Mouse (Mus musculus): Measurements from ENCODE around the gene Cstb. TPM values are rescaled to one million over a fixed set of nuclear protein-coding genes. Genes with fewer than 3 reads are reported as not detected.
A peak's percentile ranks its signal among the peaks of the same experiment; 100 is the strongest.
"Not testable (repeated sequence)": the region's sequence is repeated elsewhere in the genome, so short reads cannot be mapped to it uniquely, and the experiment has no call there.

The Cstb gene
- polyA plus RNA-seq, 1 experiment from 2014 or later = 273 TPM

- Histone ChIP-seq H3K4me1 (peaks cover 12% of the 10 kb centered on the region; the same call in 1 of the 2 replicates), H3K4me3 (replicated peaks) (no peak overlapping the region), H3K9ac (no peak overlapping the region), H3K9me3 (replicated peaks) (no peaks in the 10 kb centered on the region), H3K27ac (replicated peaks) (no peak overlapping the region), H3K4me2 (replicated peaks) (no peak overlapping the region), H3K27me3 (no peaks in the 10 kb centered on the region), H3K36me3 (peaks cover 50% of the 10 kb centered on the region)
- 46% methylated on average over 17 of the region's 17 CpGs for WGBS
- peak; percentile 13; the same call in 1 of the 2 replicates for ATAC-seq (ENCODE audit: insufficient number of reproducible peaks, low FRiP score, low TSS enrichment, low read depth)
Measured at GRCm38 (mm10) chr10:78399090-78399657, 26.3 kb upstream of the Cstb start.

GRCm38 (mm10) chr10:78401127-78401526, 24.3 kb upstream of the Cstb start:
- Histone ChIP-seq H3K4me1 (peaks cover 11% of the 10 kb centered on the region; the same call in 1 of the 2 replicates), H3K4me2 (replicated peaks) (no peak overlapping the region), H3K4me3 (replicated peaks) (no peak overlapping the region), H3K36me3 (peaks cover 68% of the 10 kb centered on the region), H3K9me3 (replicated peaks) (no peaks in the 10 kb centered on the region), H3K9ac (no peak overlapping the region), H3K27me3 (no peaks in the 10 kb centered on the region), H3K27ac (replicated peaks) (no peak overlapping the region)
- 81% methylated on average over 2 of the region's 2 CpGs for WGBS
- no peak for ATAC-seq (ENCODE audit: insufficient number of reproducible peaks, low FRiP score, low TSS enrichment, low read depth)

- no peak overlapping the region for H3K4me3 ChIP-seq (replicated peaks)
- peaks cover 81% of the 10 kb centered on the region for H3K36me3 ChIP-seq
- H3K27me3 ChIP-seq = no peaks in the 10 kb centered on the region
- 0 out of 2 replicates have a peak, but pooled peaks cover 7% of the 10 kb centered on the region for H3K4me1 ChIP-seq
- no peaks in the 10 kb centered on the region for H3K9me3 ChIP-seq (replicated peaks)
- ATAC-seq (ENCODE audit: insufficient number of reproducible peaks, low FRiP score, low TSS enrichment, low read depth) = no peak
- no peak overlapping the region for H3K4me2 ChIP-seq (replicated peaks)
- no peak overlapping the region for H3K27ac ChIP-seq (replicated peaks)
- 92% methylated on average over 14 of the region's 14 CpGs for WGBS
- no peak overlapping the region for H3K9ac ChIP-seq
Measured at GRCm38 (mm10) chr10:78402301-78402922, 23.1 kb upstream of the Cstb start.

GRCm38 (mm10) chr10:78406152-78406551, 19.3 kb upstream of the Cstb start:
- WGBS = 88% methylated on average over 6 of the region's 6 CpGs
- Histone ChIP-seq H3K4me3 (replicated peaks) (no peak overlapping the region), H3K4me2 (replicated peaks) (no peak overlapping the region), H3K9me3 (replicated peaks) (no peaks in the 10 kb centered on the region), H3K27ac (replicated peaks) (no peak overlapping the region), H3K27me3 (no peaks in the 10 kb centered on the region), H3K4me1 (peaks cover under 1% of the 10 kb centered on the region; the same call in 1 of the 2 replicates), H3K9ac (no peak overlapping the region), H3K36me3 (peaks cover 96% of the 10 kb centered on the region)
- ATAC-seq (ENCODE audit: insufficient number of reproducible peaks, low FRiP score, low TSS enrichment, low read depth) = no peak

GRCm38 (mm10) chr10:78407132-78407531, 18.3 kb upstream of the Cstb start:
- no peak for ATAC-seq (ENCODE audit: insufficient number of reproducible peaks, low FRiP score, low TSS enrichment, low read depth)
- Histone ChIP-seq H3K9ac (no peak overlapping the region), H3K27ac (replicated peaks) (no peak overlapping the region), H3K9me3 (replicated peaks) (no peaks in the 10 kb centered on the region), H3K4me2 (replicated peaks) (no peak overlapping the region), H3K36me3 (peaks cover 86% of the 10 kb centered on the region), H3K27me3 (no peaks in the 10 kb centered on the region), H3K4me3 (replicated peaks) (no peak overlapping the region), H3K4me1 (peaks cover 9% of the 10 kb centered on the region)
- 71% methylated on average over 4 of the region's 4 CpGs for WGBS

- ATAC-seq (ENCODE audit: insufficient number of reproducible peaks, low FRiP score, low TSS enrichment, low read depth) = no peak
- H3K27ac ChIP-seq (replicated peaks) = no peak overlapping the region
- H3K4me3 ChIP-seq (replicated peaks) = no peak overlapping the region
- H3K36me3 ChIP-seq = peaks cover 65% of the 10 kb centered on the region
- no peaks in the 10 kb centered on the region for H3K9me3 ChIP-seq (replicated peaks)
- no peaks in the 10 kb centered on the region for H3K27me3 ChIP-seq
- WGBS = 84% methylated on average over 9 of the region's 9 CpGs
- peaks cover 13% of the 10 kb centered on the region for H3K4me1 ChIP-seq
- H3K4me2 ChIP-seq (replicated peaks) = no peak overlapping the region
- no peak overlapping the region for H3K9ac ChIP-seq
Measured at GRCm38 (mm10) chr10:78409035-78409788, 16.3 kb upstream of the Cstb start.

GRCm38 (mm10) chr10:78411851-78412250, 13.6 kb upstream of the Cstb start:
- Histone ChIP-seq H3K9ac (peak overlapping the region; percentile 80), H3K27ac (replicated peaks) (peak overlapping the region; percentile 91; the same call in 1 of the 2 replicates), H3K4me3 (replicated peaks) (peak overlapping the region; percentile 89), H3K4me1 (peaks cover 13% of the 10 kb centered on the region), H3K36me3 (peaks cover 41% of the 10 kb centered on the region), H3K9me3 (replicated peaks) (no peaks in the 10 kb centered on the region), H3K4me2 (replicated peaks) (peak overlapping the region; percentile 51), H3K27me3 (no peaks in the 10 kb centered on the region)
- 17% methylated on average over 8 of the region's 8 CpGs for WGBS
- ATAC-seq (ENCODE audit: insufficient number of reproducible peaks, low FRiP score, low TSS enrichment, low read depth) = no peak

- ATAC-seq (ENCODE audit: insufficient number of reproducible peaks, low FRiP score, low TSS enrichment, low read depth) = peak; percentile 88
Measured at GRCm38 (mm10) chr10:78412319-78413151, 12.9 kb upstream of the Cstb start, which contains the start of gene Rrp1. Gene Rrp1 (minus strand): TSS chr10:78413043.

GRCm38 (mm10) chr10:78413152-78413520, 12.3 kb upstream of the Cstb start:
- no peaks in the 10 kb centered on the region for H3K27me3 ChIP-seq
- H3K9me3 ChIP-seq (replicated peaks) = no peaks in the 10 kb centered on the region
- peak overlapping the region; percentile 51 for H3K4me2 ChIP-seq (replicated peaks)
- H3K9ac ChIP-seq = peak overlapping the region; percentile 80; the same call in 1 of the 2 replicates
- H3K27ac ChIP-seq (replicated peaks) = peak overlapping the region; percentile 91; the same call in 1 of the 2 replicates
- ATAC-seq (ENCODE audit: insufficient number of reproducible peaks, low FRiP score, low TSS enrichment, low read depth) = no peak
- peak overlapping the region; percentile 89 for H3K4me3 ChIP-seq (replicated peaks)
- 36% methylated on average over 7 of the region's 7 CpGs for WGBS
- peaks cover 28% of the 10 kb centered on the region for H3K36me3 ChIP-seq
- H3K4me1 ChIP-seq = peaks cover 13% of the 10 kb centered on the region

More at GRCm38 (mm10) chr10:78412319-78413151, 12.9 kb upstream of the Cstb start, which contains the start of gene Rrp1:
- Histone ChIP-seq H3K4me2 (replicated peaks) (peak within 1 kb of the TSS; percentile 51), H3K36me3 (peaks cover 34% of the 10 kb centered on the region), H3K9ac (peak within 1 kb of the TSS; percentile 80), H3K4me1 (peaks cover 13% of the 10 kb centered on the region), H3K4me3 (replicated peaks) (peak within 1 kb of the TSS; percentile 89), H3K27me3 (no peaks in the 10 kb centered on the region), H3K9me3 (replicated peaks) (no peaks in the 10 kb centered on the region), H3K27ac (replicated peaks) (peak within 1 kb of the TSS; percentile 91)
- 0% methylated on average over 70 of the region's 70 CpGs for WGBS

GRCm38 (mm10) chr10:78414936-78415335, 10.5 kb upstream of the Cstb start:
- H3K4me3 ChIP-seq (replicated peaks); ATAC-seq (ENCODE audit: insufficient number of reproducible peaks, low FRiP score, low TSS enrichment, low read depth); H3K27ac ChIP-seq (replicated peaks); H3K36me3 ChIP-seq; H3K4me2 ChIP-seq (replicated peaks); H3K9ac ChIP-seq; H3K27me3 ChIP-seq; H3K9me3 ChIP-seq (replicated peaks): not testable (repeated sequence)
- 84% methylated on average over 4 of the region's 4 CpGs for WGBS
- peaks cover 13% of the 10 kb centered on the region for H3K4me1 ChIP-seq

Measured in embryonic facial prominence, embryonic 15.5 days (tissue).